Mouse (Mus musculus): ENCODE data around the gene Psrc1. TPM values are rescaled to one million over a fixed set of nuclear protein-coding genes. Genes with fewer than 3 reads are reported as not detected.

Gene Psrc1
- polyA plus RNA-seq, 1 experiment from 2014 or later: 11.9 TPM

GRCm38 (mm10) chr3:108408517-108409008 lies 24.9 kb downstream of the Psrc1 start:
- Histone ChIP-seq H3K27me3 (no peaks in the 10 kb centered on the region), H3K9me3 (replicated peaks) (0 out of 2 replicates have a peak, but pooled peaks cover under 1% of the 10 kb centered on the region), H3K4me1 (replicated peaks) (no peaks in the 10 kb centered on the region), H3K36me3 (replicated peaks) (no peaks in the 10 kb centered on the region), H3K4me3 (replicated peaks) (no peak overlapping the region), H3K9ac (no peak overlapping the region), H3K27ac (replicated peaks) (no peak overlapping the region), H3K4me2 (no peak overlapping the region)
- WGBS (ENCODE audit: insufficient replicate concordance): 75% methylated on average over 8 of the region's 8 CpGs
- no peak for ATAC-seq (ENCODE audit: insufficient read depth)

- no peak overlapping the region for H3K9ac ChIP-seq
- H3K27ac ChIP-seq (replicated peaks): no peak overlapping the region
- peaks cover 8% of the 10 kb centered on the region; the same call in 1 of the 2 replicates for H3K9me3 ChIP-seq (replicated peaks)
- H3K36me3 ChIP-seq (replicated peaks): no peaks in the 10 kb centered on the region
- peaks cover under 1% of the 10 kb centered on the region for H3K4me1 ChIP-seq (replicated peaks)
- ATAC-seq (ENCODE audit: insufficient read depth): no peak
- peaks cover 12% of the 10 kb centered on the region for H3K27me3 ChIP-seq
- H3K4me2 ChIP-seq: no peak overlapping the region
- 43% methylated on average over 8 of the region's 8 CpGs for WGBS (ENCODE audit: insufficient replicate concordance)
- H3K4me3 ChIP-seq (replicated peaks): no peak overlapping the region
Observed at GRCm38 (mm10) chr3:108409656-108410358, 26.2 kb downstream of the Psrc1 start.

- peaks cover 6% of the 10 kb centered on the region for H3K4me1 ChIP-seq (replicated peaks)
- no peak overlapping the region for H3K27ac ChIP-seq (replicated peaks)
- ATAC-seq (ENCODE audit: insufficient read depth): no peak
- no peak overlapping the region for H3K4me3 ChIP-seq (replicated peaks)
- WGBS (ENCODE audit: insufficient replicate concordance): 39% methylated on average over 5 of the region's 5 CpGs
- peaks cover 17% of the 10 kb centered on the region for H3K27me3 ChIP-seq
- H3K9me3 ChIP-seq (replicated peaks): peaks cover 8% of the 10 kb centered on the region; the same call in 1 of the 2 replicates
- H3K4me2 ChIP-seq: no peak overlapping the region
- no peaks in the 10 kb centered on the region for H3K36me3 ChIP-seq (replicated peaks)
- no peak overlapping the region for H3K9ac ChIP-seq
Observed at GRCm38 (mm10) chr3:108410359-108410714, 26.7 kb downstream of the Psrc1 start.

GRCm38 (mm10) chr3:108411026-108411753 lies 27.6 kb downstream of the Psrc1 start:
- no peak for ATAC-seq (ENCODE audit: insufficient read depth)
- no peaks in the 10 kb centered on the region for H3K36me3 ChIP-seq (replicated peaks)
- peaks cover 25% of the 10 kb centered on the region for H3K27me3 ChIP-seq
- H3K9ac ChIP-seq: no peak overlapping the region
- 63% methylated on average over 5 of the region's 5 CpGs for WGBS (ENCODE audit: insufficient replicate concordance)
- peaks cover 14% of the 10 kb centered on the region for H3K4me1 ChIP-seq (replicated peaks)
- no peak overlapping the region for H3K4me3 ChIP-seq (replicated peaks)
- no peak overlapping the region for H3K27ac ChIP-seq (replicated peaks)
- H3K9me3 ChIP-seq (replicated peaks): peaks cover 8% of the 10 kb centered on the region; the same call in 1 of the 2 replicates
- no peak overlapping the region for H3K4me2 ChIP-seq

GRCm38 (mm10) chr3:108411754-108412121 lies 28.1 kb downstream of the Psrc1 start:
- WGBS (ENCODE audit: insufficient replicate concordance): 79% methylated on average over 8 of the region's 8 CpGs
- no peaks in the 10 kb centered on the region for H3K36me3 ChIP-seq (replicated peaks)
- peaks cover 8% of the 10 kb centered on the region; the same call in 1 of the 2 replicates for H3K9me3 ChIP-seq (replicated peaks)
- H3K4me1 ChIP-seq (replicated peaks): peaks cover 14% of the 10 kb centered on the region
- H3K9ac ChIP-seq: no peak overlapping the region
- H3K4me2 ChIP-seq: no peak overlapping the region
- ATAC-seq (ENCODE audit: insufficient read depth): no peak
- H3K27me3 ChIP-seq: peaks cover 31% of the 10 kb centered on the region
- H3K4me3 ChIP-seq (replicated peaks): no peak overlapping the region
- H3K27ac ChIP-seq (replicated peaks): no peak overlapping the region

GRCm38 (mm10) chr3:108413634-108414360 lies 30.2 kb downstream of the Psrc1 start:
- Histone ChIP-seq H3K27ac (replicated peaks) (no peak overlapping the region), H3K9me3 (replicated peaks) (peaks cover 8% of the 10 kb centered on the region; the same call in 1 of the 2 replicates), H3K4me1 (replicated peaks) (peaks cover 14% of the 10 kb centered on the region), H3K4me3 (replicated peaks) (no peak overlapping the region), H3K4me2 (no peak overlapping the region), H3K27me3 (peaks cover 50% of the 10 kb centered on the region), H3K36me3 (replicated peaks) (no peaks in the 10 kb centered on the region), H3K9ac (no peak overlapping the region)
- ATAC-seq (ENCODE audit: insufficient read depth): no peak
- WGBS (ENCODE audit: insufficient replicate concordance): 87% methylated on average over 35 of the region's 35 CpGs

GRCm38 (mm10) chr3:108414857-108415830 lies 31.5 kb downstream of the Psrc1 start, which contains the start of gene Celsr2:
Gene Celsr2, minus strand, starts transcription at chr3:108415552.
- H3K27me3 ChIP-seq: peaks cover 50% of the 10 kb centered on the region
- H3K4me2 ChIP-seq: peak within 1 kb of the TSS; percentile 94
- H3K4me3 ChIP-seq (replicated peaks): peak within 1 kb of the TSS; percentile 61
- no peaks in the 10 kb centered on the region for H3K36me3 ChIP-seq (replicated peaks)
- 9% methylated on average over 64 of the region's 67 CpGs for WGBS (ENCODE audit: insufficient replicate concordance)
- ATAC-seq (ENCODE audit: insufficient read depth): peak; percentile 11; the same call in 1 of the 2 replicates
- H3K27ac ChIP-seq (replicated peaks): no peak within 1 kb of the TSS
- peak within 1 kb of the TSS; percentile 49; the same call in 1 of the 2 replicates for H3K9ac ChIP-seq
- H3K9me3 ChIP-seq (replicated peaks): peaks cover 8% of the 10 kb centered on the region; the same call in 1 of the 2 replicates
- peaks cover 14% of the 10 kb centered on the region for H3K4me1 ChIP-seq (replicated peaks)

GRCm38 (mm10) chr3:108415831-108416223 lies 32.2 kb downstream of the Psrc1 start:
- Histone ChIP-seq H3K9ac (peak overlapping the region; percentile 49; the same call in 1 of the 2 replicates), H3K4me3 (replicated peaks) (peak overlapping the region; percentile 61), H3K4me1 (replicated peaks) (peaks cover 14% of the 10 kb centered on the region), H3K36me3 (replicated peaks) (no peaks in the 10 kb centered on the region), H3K4me2 (peak overlapping the region; percentile 94), H3K9me3 (replicated peaks) (peaks cover 8% of the 10 kb centered on the region; the same call in 1 of the 2 replicates), H3K27me3 (peaks cover 50% of the 10 kb centered on the region), H3K27ac (replicated peaks) (no peak overlapping the region)
- ATAC-seq (ENCODE audit: insufficient read depth): peak; percentile 60
- under 1% methylated on average over 48 of the region's 48 CpGs for WGBS (ENCODE audit: insufficient replicate concordance)

GRCm38 (mm10) chr3:108423006-108423405 lies 39.4 kb downstream of the Psrc1 start:
- peaks cover 8% of the 10 kb centered on the region; the same call in 1 of the 2 replicates for H3K4me1 ChIP-seq (replicated peaks)
- no peak overlapping the region for H3K27ac ChIP-seq (replicated peaks)
- no peak overlapping the region for H3K9ac ChIP-seq
- peaks cover 31% of the 10 kb centered on the region for H3K36me3 ChIP-seq (replicated peaks)
- no peaks in the 10 kb centered on the region for H3K9me3 ChIP-seq (replicated peaks)
- 50% methylated on average over 6 of the region's 6 CpGs for WGBS (ENCODE audit: insufficient replicate concordance)
- peaks cover 8% of the 10 kb centered on the region for H3K27me3 ChIP-seq
- no peak overlapping the region for H3K4me2 ChIP-seq
- no peak overlapping the region for H3K4me3 ChIP-seq (replicated peaks)
- no peak for ATAC-seq (ENCODE audit: insufficient read depth)
